Mouse (Mus musculus): ENCODE data around the gene Rbpms2.
"Not testable (repeated sequence)": the region's sequence is repeated elsewhere in the genome, so short reads cannot be mapped to it uniquely, and the experiment has no call there.

Rbpms2 gene

GRCm38 (mm10) chr9:65619311-65619710, 10.1 kb upstream of the Rbpms2 start:
- in situ Hi-C loops (cut with MboI, MseI), result no loop called here

- in situ Hi-C loops (cut with MboI, MseI), result no loop called here
Measured at GRCm38 (mm10) chr9:65621196-65621595, 8.3 kb upstream of the Rbpms2 start.

- in situ Hi-C loops (cut with MboI, MseI), result no loop called here
Measured at GRCm38 (mm10) chr9:65621666-65622065, 7.8 kb upstream of the Rbpms2 start.

GRCm38 (mm10) chr9:65622826-65623225, 6.6 kb upstream of the Rbpms2 start:
- in situ Hi-C loops (cut with MboI, MseI), result no loop called here

- in situ Hi-C loops (cut with MboI, MseI), result no loop called here
Measured at GRCm38 (mm10) chr9:65624266-65624665, 5.2 kb upstream of the Rbpms2 start.

GRCm38 (mm10) chr9:65629767-65630630, 551 bp downstream of the Rbpms2 start:
- in situ Hi-C loops (cut with MboI, MseI), result no loop called here

- in situ Hi-C loops (cut with MboI, MseI), result no loop called here
Measured at GRCm38 (mm10) chr9:65630631-65631353, 1.3 kb downstream of the Rbpms2 start.

GRCm38 (mm10) chr9:65631354-65632021, 2.0 kb downstream of the Rbpms2 start:
- in situ Hi-C loops (cut with MboI, MseI), result no loop called here

- in situ Hi-C loops (cut with MboI, MseI), result no loop called here
Measured at GRCm38 (mm10) chr9:65635766-65636165, 6.3 kb downstream of the Rbpms2 start.

GRCm38 (mm10) chr9:65636926-65637325, 7.5 kb downstream of the Rbpms2 start:
- in situ Hi-C loops (cut with MboI, MseI), result no loop called here

- in situ Hi-C loops (cut with MboI, MseI), result no loop called here
Measured at GRCm38 (mm10) chr9:65639065-65639464, 9.6 kb downstream of the Rbpms2 start.

- in situ Hi-C loops (cut with MboI, MseI), result no loop called here
Measured at GRCm38 (mm10) chr9:65640838-65641410, 11.5 kb downstream of the Rbpms2 start.

- in situ Hi-C loops (cut with MboI, MseI), result no loop called here
Measured at GRCm38 (mm10) chr9:65641446-65642052, 12.1 kb downstream of the Rbpms2 start.

- in situ Hi-C loops (cut with MboI, MseI), result no loop called here
Measured at GRCm38 (mm10) chr9:65642546-65642945, 13.1 kb downstream of the Rbpms2 start.

GRCm38 (mm10) chr9:65644960-65645359, 15.5 kb downstream of the Rbpms2 start:
- in situ Hi-C loops (cut with MboI, MseI), result no loop called here

GRCm38 (mm10) chr9:65645984-65646383, 16.5 kb downstream of the Rbpms2 start:
- in situ Hi-C loops (cut with MboI, MseI), result no loop called here

GRCm38 (mm10) chr9:65646782-65647181, 17.3 kb downstream of the Rbpms2 start:
- in situ Hi-C loops (cut with MboI, MseI), result no loop called here

GRCm38 (mm10) chr9:65648730-65649129, 19.3 kb downstream of the Rbpms2 start:
- in situ Hi-C loops (cut with MboI, MseI), result no loop called here

- in situ Hi-C loops (cut with MboI, MseI), result no loop called here
Measured at GRCm38 (mm10) chr9:65649997-65650396, 20.5 kb downstream of the Rbpms2 start.

- in situ Hi-C loops (cut with MboI, MseI), result not testable (repeated sequence)
Measured at GRCm38 (mm10) chr9:65651957-65652356, 22.5 kb downstream of the Rbpms2 start.

- in situ Hi-C loops (cut with MboI, MseI), result no loop called here
Measured at GRCm38 (mm10) chr9:65653741-65654140, 24.3 kb downstream of the Rbpms2 start.

All from T-helper 17 cell (primary cell).